Mouse (Mus musculus) gastrocnemius, postnatal 14 days (tissue): ENCODE measurements around the gene Ccnc. TPM values are rescaled to one million over a fixed set of nuclear protein-coding genes. Genes with fewer than 3 reads are reported as not detected.

ENCODE experiments used
- DNase-seq: peaks from one replicate; pipeline ENCODE4 v3.0.0; 2021; ENCODE audit warnings: mixed read lengths
- intact Hi-C: fragments of 180-260 bp; cut with DNase I; formaldehyde crosslinking; loops from one replicate; pipeline ENCODE4 v1.15.1; 2025; ENCODE audit warnings: low total_unique reads
- total RNA-seq, 2 experiments: library from RNA; stranded (reverse); gene quantifications; 2 replicates each; pipeline ENCODE4 v1.2.3; 2021

Ccnc gene
- total RNA-seq, 2 experiments from 2014 or later = 8.8 to 12.2 TPM

DNA sequence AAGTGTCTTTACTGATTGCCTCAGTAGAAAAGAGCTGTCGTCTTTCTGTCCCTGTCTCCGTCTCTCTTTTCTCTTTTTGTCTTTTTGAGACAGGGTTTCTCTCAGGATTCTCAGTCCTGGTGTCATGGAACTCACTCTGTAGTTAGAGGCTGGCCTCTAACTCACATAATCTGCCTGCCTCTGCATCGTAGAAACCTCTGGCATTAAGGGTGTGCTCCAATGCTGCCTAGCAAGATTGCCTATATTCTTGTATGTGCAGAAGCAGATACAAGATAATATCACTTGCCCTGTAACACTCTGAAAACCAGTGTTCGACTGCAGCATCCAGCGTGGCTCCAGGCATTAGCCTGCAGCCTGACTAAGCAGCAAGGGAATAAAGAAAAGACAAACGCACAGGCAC, 61.4 kb downstream of the Ccnc start:
- intact Hi-C loops = no loop called here
- no peak for DNase-seq

DNA sequence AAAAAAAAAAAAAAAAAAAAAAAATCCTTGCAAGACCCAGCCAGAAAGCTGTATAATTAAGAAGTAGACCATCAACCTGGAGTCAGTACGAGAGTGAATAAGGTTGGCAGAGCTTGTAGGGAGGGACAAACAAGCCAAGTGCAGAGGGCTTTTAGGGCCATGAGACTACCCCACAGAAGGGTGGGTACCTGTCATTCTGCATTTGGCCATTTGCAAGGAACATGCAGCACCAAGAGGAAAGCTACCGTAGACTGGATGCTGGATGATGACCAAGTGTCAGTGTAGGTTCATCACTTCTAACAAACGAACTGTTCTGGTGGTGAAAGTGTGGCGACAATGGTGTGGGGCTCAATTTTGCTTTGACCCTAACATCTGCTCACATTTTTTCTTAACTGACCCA, 62.3 kb downstream of the Ccnc start:
- intact Hi-C loops = no loop called here
- DNase-seq = no peak

DNA sequence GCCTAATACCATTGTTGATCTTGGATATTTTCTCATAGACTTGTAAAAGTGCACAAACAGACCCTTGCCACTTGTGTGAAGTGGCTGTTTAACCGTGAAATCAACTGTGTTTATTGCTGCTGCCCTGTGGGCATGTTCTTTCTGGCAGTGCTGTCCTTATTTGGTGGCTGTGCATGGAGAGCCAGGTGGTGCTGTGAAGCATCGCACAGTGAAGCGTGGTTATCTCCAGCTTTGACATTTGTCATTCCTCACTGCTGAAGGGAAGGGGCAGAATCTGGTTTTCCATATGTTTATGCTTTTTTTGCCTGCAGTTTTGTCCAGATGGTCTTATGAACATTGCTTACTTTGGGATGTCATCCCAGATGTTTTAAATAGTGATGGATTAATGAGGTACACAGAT, 66.1 kb downstream of the Ccnc start:
- intact Hi-C loops = no loop called here
- no peak for DNase-seq

DNA sequence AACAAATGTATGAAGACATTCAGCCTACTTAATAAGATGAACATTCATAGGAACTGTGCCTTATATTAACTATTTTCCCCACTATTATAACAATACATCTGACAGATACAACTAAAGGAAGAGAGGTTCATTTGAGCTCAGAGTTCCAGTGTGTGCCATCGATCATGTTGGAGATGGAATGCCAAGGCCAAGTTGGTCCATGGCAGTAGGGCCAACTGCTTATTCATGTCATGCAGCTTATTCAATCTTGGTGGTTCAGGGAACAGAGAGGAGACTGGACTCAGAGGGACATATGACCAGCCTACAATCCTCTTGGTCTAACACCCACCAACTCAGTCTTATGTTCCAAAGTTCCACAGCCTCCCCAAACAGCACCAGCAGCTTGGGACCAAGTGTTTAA, 73.5 kb downstream of the Ccnc start:
- no peak for DNase-seq
- intact Hi-C loops = no loop called here

DNA sequence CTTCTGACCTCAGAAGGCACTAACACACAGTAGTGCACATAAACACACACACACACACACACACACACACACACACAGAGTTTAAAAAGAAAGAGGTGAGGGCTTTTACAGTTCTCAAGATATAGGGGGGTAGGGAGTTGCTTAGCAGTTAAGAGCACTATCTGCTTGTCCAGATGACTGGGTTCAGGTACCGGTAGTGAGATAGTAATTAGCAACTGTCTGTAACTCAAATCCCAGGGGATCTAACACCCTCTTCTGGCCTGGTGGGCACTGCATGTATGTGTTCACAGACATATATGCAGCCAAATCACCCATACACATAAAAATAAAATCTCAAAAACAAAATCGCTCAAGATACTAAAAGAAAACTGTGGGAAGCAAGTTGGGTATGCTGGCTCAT, 74.1 kb downstream of the Ccnc start:
- intact Hi-C loops = no loop called here
- DNase-seq = no peak

DNA sequence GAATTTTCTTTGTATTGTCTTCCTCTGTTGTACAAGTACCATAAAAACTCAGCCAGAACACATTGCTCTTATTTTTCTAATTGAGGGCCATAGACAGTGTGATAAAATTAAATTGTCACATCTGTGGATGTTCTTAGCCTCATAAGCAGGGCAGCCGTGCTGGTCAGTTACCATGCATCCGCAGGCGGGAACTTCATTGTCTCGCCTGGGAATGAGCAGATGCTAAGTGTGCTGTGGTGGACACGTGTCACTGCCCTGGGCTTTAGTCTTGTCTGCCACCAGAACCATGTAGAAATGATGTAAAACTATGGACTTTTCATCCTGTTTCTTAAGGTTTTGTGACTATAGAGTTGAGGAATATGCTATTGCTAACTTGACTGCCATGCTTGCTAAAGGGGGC, 79.7 kb downstream of the Ccnc start:
- intact Hi-C loops = no loop called here
- no peak for DNase-seq

Other genes with a start within 250 kb of the Ccnc start
- not detected for gene Prdm13, start 41.7 kb upstream of the Ccnc start, total RNA-seq
- gene Usp45, start 39.5 kb downstream of the Ccnc start, total RNA-seq = 10 to 100 TPM; 12.2 to 13.4 TPM
- 10 to 100 TPM; 10.5 to 11.4 TPM for gene Tstd3, start 39.5 kb downstream of the Ccnc start, total RNA-seq
- gene Pnisr, start 119.9 kb downstream of the Ccnc start, total RNA-seq = 10 to 100 TPM; 28.7 to 38.1 TPM
- 10 to 100 TPM; 14.3 to 16.7 TPM for gene Coq3, start 152.0 kb downstream of the Ccnc start, total RNA-seq
- gene Faxc, start 203.6 kb downstream of the Ccnc start, total RNA-seq = 1 to 10 TPM; 1.6 to 1.9 TPM